Mouse (Mus musculus): ENCODE results near the gene Arrdc1. TPM values are rescaled to one million over a fixed set of nuclear protein-coding genes. Genes with fewer than 3 reads are reported as not detected.
"Not testable (repeated sequence)": the region's sequence is repeated elsewhere in the genome, so short reads cannot be mapped to it uniquely, and the experiment has no call there.

Arrdc1 gene
- polyA plus RNA-seq, 1 experiment from 2014 or later, result 35.2 TPM

- no peak for DNase-seq (ENCODE audit: low spot score)
These were observed 25.9 kb upstream of the Arrdc1 start for GRCm38 (mm10) chr2:24960910-24961309.

GRCm38 (mm10) chr2:24952537-24953055 is 17.5 kb upstream of the Arrdc1 start:
- peak overlapping the region; percentile 59; the same call in 1 of the 2 replicates for H3K27ac ChIP-seq (ENCODE audit: low read depth, low read length)
- DNase-seq (ENCODE audit: low spot score), result no peak
- H3K4me3 ChIP-seq (ENCODE audit: low read depth, low read length), result peak overlapping the region; percentile 36; the same call in 1 of the 2 replicates
- no peaks in the 10 kb centered on the region for H3K27me3 ChIP-seq (replicated peaks; ENCODE audit: control insufficient read depth, insufficient read depth, low read length)
- WGBS, result 52% methylated on average over 4 of the region's 4 CpGs
- peak; percentile 68 for ATAC-seq (replicated peaks; ENCODE audit: low FRiP score)
- H3K4me1 ChIP-seq (replicated peaks; ENCODE audit: control insufficient read depth, insufficient read depth, low read length), result peaks cover 29% of the 10 kb centered on the region
- peaks cover 30% of the 10 kb centered on the region for H3K36me3 ChIP-seq (ENCODE audit: control insufficient read depth, insufficient read depth, low read length)
- H3K9ac ChIP-seq (ENCODE audit: low read depth, low read length), result 0 out of 2 replicates have a peak overlapping the region, but pooled peaks have one; percentile 37
- H3K9me3 ChIP-seq (ENCODE audit: control insufficient read depth, low read length), result no peaks in the 10 kb centered on the region
- peak overlapping the region; percentile 98 for H3K4me2 ChIP-seq

More at GRCm38 (mm10) chr2:24960910-24961309, 25.9 kb upstream of the Arrdc1 start:
- H3K4me1 ChIP-seq (replicated peaks; ENCODE audit: control insufficient read depth, insufficient read depth, low read length), result peaks cover 6% of the 10 kb centered on the region
- H3K36me3 ChIP-seq (ENCODE audit: control insufficient read depth, insufficient read depth, low read length), result peaks cover 32% of the 10 kb centered on the region
- WGBS, result 44% methylated on average over 3 of the region's 3 CpGs
- no peak overlapping the region for H3K27ac ChIP-seq (ENCODE audit: low read depth, low read length)
- no peak for ATAC-seq (replicated peaks; ENCODE audit: low FRiP score)
- no peaks in the 10 kb centered on the region for H3K27me3 ChIP-seq (replicated peaks; ENCODE audit: control insufficient read depth, insufficient read depth, low read length)
- H3K4me2 ChIP-seq, result no peak overlapping the region
- no peak overlapping the region for H3K9ac ChIP-seq (ENCODE audit: low read depth, low read length)
- no peak overlapping the region for H3K4me3 ChIP-seq (ENCODE audit: low read depth, low read length)
- H3K9me3 ChIP-seq (ENCODE audit: control insufficient read depth, low read length), result no peaks in the 10 kb centered on the region

DNA sequence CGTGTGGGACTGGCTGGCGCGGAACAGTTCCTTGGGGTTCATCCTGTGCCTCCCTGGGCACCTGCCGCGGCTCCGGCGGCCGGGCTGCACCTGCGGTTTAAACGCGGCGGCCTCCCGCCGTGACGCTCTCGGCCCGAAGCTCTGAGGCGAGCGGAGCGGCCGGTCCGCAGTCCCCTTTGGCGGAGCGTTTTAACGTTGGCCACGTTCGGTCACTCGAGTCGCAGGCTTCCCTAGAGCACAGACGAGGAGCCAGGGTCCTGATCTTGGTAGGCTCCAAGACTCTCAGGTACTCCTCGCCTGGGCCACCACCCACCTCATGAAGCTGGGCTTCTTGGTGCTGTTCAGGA is 15.1 kb upstream of the Arrdc1 start:
- WGBS, result under 1% methylated on average over 31 of the region's 31 CpGs
- Histone ChIP-seq H3K4me3 (ENCODE audit: low read depth, low read length) (peak overlapping the region; percentile 99), H3K36me3 (ENCODE audit: control insufficient read depth, insufficient read depth, low read length) (peaks cover 21% of the 10 kb centered on the region), H3K9ac (ENCODE audit: low read depth, low read length) (peak overlapping the region; percentile 99), H3K9me3 (ENCODE audit: control insufficient read depth, low read length) (no peaks in the 10 kb centered on the region), H3K27me3 (replicated peaks; ENCODE audit: control insufficient read depth, insufficient read depth, low read length) (no peaks in the 10 kb centered on the region), H3K4me2 (peak overlapping the region; percentile 98), H3K27ac (ENCODE audit: low read depth, low read length) (peak overlapping the region; percentile 77), H3K4me1 (replicated peaks; ENCODE audit: control insufficient read depth, insufficient read depth, low read length) (peaks cover 29% of the 10 kb centered on the region)
- ATAC-seq (replicated peaks; ENCODE audit: low FRiP score), result no peak
- no peak for DNase-seq (ENCODE audit: low spot score)

- Histone ChIP-seq H3K9ac (ENCODE audit: low read depth, low read length) (peak within 1 kb of the TSS; percentile 99), H3K9me3 (ENCODE audit: control insufficient read depth, low read length) (no peaks in the 10 kb centered on the region), H3K4me3 (ENCODE audit: low read depth, low read length) (peak within 1 kb of the TSS; percentile 99), H3K36me3 (ENCODE audit: control insufficient read depth, insufficient read depth, low read length) (peaks cover 16% of the 10 kb centered on the region), H3K4me2 (peak within 1 kb of the TSS; percentile 98), H3K27ac (ENCODE audit: low read depth, low read length) (peak within 1 kb of the TSS; percentile 77), H3K4me1 (replicated peaks; ENCODE audit: control insufficient read depth, insufficient read depth, low read length) (peaks cover 27% of the 10 kb centered on the region), H3K27me3 (replicated peaks; ENCODE audit: control insufficient read depth, insufficient read depth, low read length) (no peaks in the 10 kb centered on the region)
- peak; percentile 96 for DNase-seq (ENCODE audit: low spot score)
- peak; percentile 95 for ATAC-seq (replicated peaks; ENCODE audit: low FRiP score)
- under 1% methylated on average over 97 of the region's 108 CpGs for WGBS
These were observed 14.6 kb upstream of the Arrdc1 start, which contains the start of gene Zmynd19 for GRCm38 (mm10) chr2:24949421-24950188. TSS of gene Zmynd19 (plus strand) at chr2:24949792.

DNA sequence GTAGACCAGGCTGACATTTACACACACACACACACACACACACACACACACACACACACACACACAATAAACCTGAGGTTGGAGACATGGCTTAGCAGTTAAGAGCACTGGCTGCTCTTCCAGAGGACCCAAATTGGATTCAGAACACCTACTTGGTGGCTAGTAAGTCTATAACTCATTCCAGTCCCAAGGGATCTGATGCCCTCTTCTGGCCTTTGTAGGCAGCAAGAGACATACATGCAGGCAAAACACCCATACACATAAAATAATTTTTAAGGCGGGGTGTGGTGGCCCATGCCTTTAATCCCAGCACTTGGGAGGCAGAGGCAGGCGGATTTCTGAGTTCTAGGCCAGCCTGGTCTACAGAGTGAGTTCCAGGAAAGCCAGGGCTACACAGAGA is 9.3 kb upstream of the Arrdc1 start:
- 45% methylated on average over 2 of the region's 2 CpGs for WGBS
- H3K9me3 ChIP-seq (ENCODE audit: control insufficient read depth, low read length); H3K27ac ChIP-seq (ENCODE audit: low read depth, low read length); H3K9ac ChIP-seq (ENCODE audit: low read depth, low read length); H3K36me3 ChIP-seq (ENCODE audit: control insufficient read depth, insufficient read depth, low read length); H3K4me2 ChIP-seq; H3K4me3 ChIP-seq (ENCODE audit: low read depth, low read length); H3K4me1 ChIP-seq (replicated peaks; ENCODE audit: control insufficient read depth, insufficient read depth, low read length); ATAC-seq (replicated peaks; ENCODE audit: low FRiP score); H3K27me3 ChIP-seq (replicated peaks; ENCODE audit: control insufficient read depth, insufficient read depth, low read length); DNase-seq (ENCODE audit: low spot score): not testable (repeated sequence)

- ATAC-seq (replicated peaks; ENCODE audit: low FRiP score), result no peak
- no peaks in the 10 kb centered on the region for H3K27me3 ChIP-seq (replicated peaks; ENCODE audit: control insufficient read depth, insufficient read depth, low read length)
- H3K4me2 ChIP-seq, result no peak overlapping the region
- H3K4me3 ChIP-seq (ENCODE audit: low read depth, low read length), result no peak overlapping the region
- no peak overlapping the region for H3K9ac ChIP-seq (ENCODE audit: low read depth, low read length)
- no peak overlapping the region for H3K27ac ChIP-seq (ENCODE audit: low read depth, low read length)
- 62% methylated on average over 4 of the region's 4 CpGs for WGBS
- no peaks in the 10 kb centered on the region for H3K36me3 ChIP-seq (ENCODE audit: control insufficient read depth, insufficient read depth, low read length)
- no peak for DNase-seq (ENCODE audit: low spot score)
- H3K4me1 ChIP-seq (replicated peaks; ENCODE audit: control insufficient read depth, insufficient read depth, low read length), result no peaks in the 10 kb centered on the region
- no peaks in the 10 kb centered on the region for H3K9me3 ChIP-seq (ENCODE audit: control insufficient read depth, low read length)
These were observed 7.0 kb upstream of the Arrdc1 start for GRCm38 (mm10) chr2:24942092-24942491.

DNA sequence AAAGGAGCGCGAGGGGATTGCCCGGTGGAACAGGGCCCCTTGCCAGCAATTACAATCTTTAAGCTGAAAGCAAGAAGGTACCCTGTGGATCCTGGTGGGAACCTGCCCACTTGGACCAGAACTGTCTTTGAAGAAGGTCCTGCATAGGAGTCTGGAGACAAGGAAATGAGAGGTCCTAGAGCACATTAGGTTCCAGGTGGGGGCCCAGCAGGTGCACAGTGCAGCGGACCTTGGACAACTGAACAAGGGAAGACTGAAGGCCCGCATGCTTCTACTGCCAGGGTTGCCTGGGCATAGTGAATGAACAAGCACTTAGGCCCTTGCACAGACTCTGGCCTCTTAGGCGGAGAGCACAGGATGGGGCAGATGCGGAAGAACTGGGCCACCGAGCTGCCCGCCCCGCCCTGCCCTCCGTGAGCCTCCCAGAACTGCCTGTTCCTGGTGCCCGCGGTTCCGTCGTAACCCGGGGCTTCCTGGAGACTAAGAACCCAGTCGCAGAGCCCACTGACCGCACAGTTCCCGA is 550 bp downstream of the Arrdc1 start:
- 5% methylated on average over 19 of the region's 19 CpGs for WGBS
- Histone ChIP-seq H3K4me2 (peak overlapping the region; percentile 99), H3K36me3 (ENCODE audit: control insufficient read depth, insufficient read depth, low read length) (no peaks in the 10 kb centered on the region), H3K27me3 (replicated peaks; ENCODE audit: control insufficient read depth, insufficient read depth, low read length) (0 out of 2 replicates have a peak, but pooled peaks cover 3% of the 10 kb centered on the region), H3K27ac (ENCODE audit: low read depth, low read length) (peak overlapping the region; percentile 79), H3K4me3 (ENCODE audit: low read depth, low read length) (peak overlapping the region; percentile 83), H3K9ac (ENCODE audit: low read depth, low read length) (peak overlapping the region; percentile 88), H3K9me3 (ENCODE audit: control insufficient read depth, low read length) (no peaks in the 10 kb centered on the region), H3K4me1 (replicated peaks; ENCODE audit: control insufficient read depth, insufficient read depth, low read length) (peaks cover 6% of the 10 kb centered on the region)
- ATAC-seq (replicated peaks; ENCODE audit: low FRiP score) (peak; percentile 71), DNase-seq (ENCODE audit: low spot score) (no peak)

- Histone ChIP-seq H3K36me3 (ENCODE audit: control insufficient read depth, insufficient read depth, low read length) (0 out of 2 replicates have a peak, but pooled peaks cover 2% of the 10 kb centered on the region), H3K4me1 (replicated peaks; ENCODE audit: control insufficient read depth, insufficient read depth, low read length) (peaks cover 6% of the 10 kb centered on the region), H3K4me2 (no peak overlapping the region), H3K9me3 (ENCODE audit: control insufficient read depth, low read length) (no peaks in the 10 kb centered on the region), H3K4me3 (ENCODE audit: low read depth, low read length) (no peak overlapping the region), H3K27me3 (replicated peaks; ENCODE audit: control insufficient read depth, insufficient read depth, low read length) (0 out of 2 replicates have a peak, but pooled peaks cover 3% of the 10 kb centered on the region), H3K9ac (ENCODE audit: low read depth, low read length) (no peak overlapping the region), H3K27ac (ENCODE audit: low read depth, low read length) (no peak overlapping the region)
- 86% methylated on average over 5 of the region's 5 CpGs for WGBS
- ATAC-seq (replicated peaks; ENCODE audit: low FRiP score) (no peak), DNase-seq (ENCODE audit: low spot score) (no peak)
These were observed 5.5 kb downstream of the Arrdc1 start for GRCm38 (mm10) chr2:24929593-24929992.

Measured in liver, embryonic 11.5 days (tissue).